Mouse (Mus musculus): Measurements from ENCODE around the gene Slc9a4.

Gene Slc9a4

DNA sequence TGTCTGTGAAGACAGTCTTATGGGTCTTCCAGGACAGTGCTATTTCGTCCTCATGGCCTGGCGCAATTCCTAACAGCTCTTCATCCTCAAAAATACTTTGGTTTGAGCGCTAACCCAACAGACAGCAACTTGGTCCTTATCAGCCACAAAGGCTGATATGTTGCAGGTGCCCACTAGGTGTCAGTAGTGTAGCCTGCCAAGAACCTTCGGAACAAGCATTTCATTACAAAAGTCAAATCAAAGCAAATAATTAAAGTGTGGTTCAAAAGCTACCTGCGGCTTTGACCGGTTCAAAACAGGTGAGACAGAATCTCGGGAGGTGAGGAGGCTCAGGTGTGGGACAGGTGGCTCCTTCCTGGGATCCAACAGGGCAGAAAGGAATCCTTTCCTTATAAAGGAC is at the start of gene Slc9a4:
Gene Slc9a4 (plus strand): TSS at position 298 of the 400 bp plus-strand sequence.
- in situ Hi-C loops (cut with MboI, MseI): loop anchor here (5.0 kb wide), 1 partner anchor 188 kb away; no protein-coding TSS in a partner anchor

DNA sequence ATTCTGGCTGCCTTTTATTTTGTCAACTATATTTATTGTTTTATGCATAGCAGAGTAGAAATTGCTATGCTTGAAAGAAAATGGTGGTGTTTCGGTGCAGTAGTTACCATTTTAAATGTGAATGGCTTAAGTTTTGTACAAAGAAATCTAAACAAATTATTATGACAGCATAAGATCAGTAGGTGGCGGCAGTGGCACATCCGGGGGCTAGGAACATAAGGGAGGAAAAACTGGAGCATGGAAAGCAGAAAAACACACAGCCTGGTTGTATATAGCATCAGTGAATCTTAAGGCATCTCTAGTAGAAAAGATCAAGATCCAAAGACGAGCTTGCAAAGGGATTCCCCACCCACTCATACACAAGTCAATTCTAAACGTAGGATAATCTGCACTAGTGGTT is 42.3 kb upstream of the Slc9a4 start:
- in situ Hi-C loops (cut with MboI, MseI): loop anchor here (5.0 kb wide), 1 partner anchor 45 kb away; no protein-coding TSS in a partner anchor

DNA sequence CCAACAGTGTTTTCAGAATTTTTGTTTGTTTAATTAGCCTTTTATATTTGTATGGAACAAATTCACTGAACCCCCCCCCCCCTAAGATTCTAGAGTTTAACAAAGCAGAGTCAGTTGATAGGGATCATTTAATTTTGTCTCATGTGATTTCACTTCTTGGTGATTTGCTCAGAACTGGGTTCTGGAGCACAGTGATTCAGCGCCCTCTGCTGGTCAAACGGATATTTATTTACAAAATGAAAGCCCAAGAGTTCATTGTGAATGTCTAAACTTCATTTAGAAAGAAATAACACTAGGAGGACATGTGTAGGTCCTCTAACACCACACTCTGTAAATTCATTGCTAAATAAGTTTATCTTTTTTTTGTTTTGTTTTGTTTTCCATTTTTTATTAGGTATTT is 35.2 kb upstream of the Slc9a4 start:
- in situ Hi-C loops (cut with MboI, MseI): loop anchor here (5.0 kb wide), 1 partner anchor 162 kb away; no protein-coding TSS in a partner anchor

DNA sequence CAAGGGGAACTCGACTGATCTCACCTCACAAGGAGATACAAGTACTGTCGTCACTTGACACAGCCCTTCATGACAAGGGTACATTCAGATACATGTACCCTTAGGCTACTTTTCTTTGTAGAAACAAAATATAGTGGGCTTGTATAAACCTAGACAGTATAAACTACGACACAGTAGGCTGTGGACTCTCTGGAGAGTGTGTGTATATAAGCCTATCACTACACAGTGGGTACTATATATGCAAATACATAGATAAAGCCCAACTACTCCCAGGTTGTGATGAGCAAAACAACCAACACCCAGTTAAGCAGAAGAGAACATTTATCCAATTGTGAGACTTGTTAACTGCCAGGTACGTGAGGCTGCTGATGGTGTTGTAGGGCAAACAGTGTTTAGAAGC is 33.2 kb upstream of the Slc9a4 start:
- in situ Hi-C loops (cut with MboI, MseI): no loop called here

DNA sequence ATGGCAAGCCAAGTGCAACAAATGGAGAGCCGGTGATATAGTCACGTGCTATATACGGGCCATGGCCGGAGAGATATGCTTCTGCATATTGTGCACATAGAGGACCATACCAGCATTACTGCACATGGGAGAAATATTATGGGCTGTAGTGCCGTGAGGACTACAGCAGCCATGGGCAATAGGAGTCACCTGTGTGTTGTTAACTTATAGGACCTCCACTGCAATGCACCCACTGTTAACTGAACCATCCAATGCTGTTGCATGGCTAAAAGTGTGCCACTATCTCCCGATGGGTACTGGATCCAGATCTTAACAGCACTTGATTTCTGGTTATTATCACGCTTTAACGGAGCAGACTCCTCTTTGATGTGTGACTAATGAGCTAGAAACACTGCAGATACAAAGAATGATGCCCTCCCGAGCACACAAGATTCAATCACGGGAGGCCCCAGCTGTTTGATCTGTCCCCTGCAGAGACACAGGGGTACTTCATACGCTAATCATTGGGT is 32.8 kb upstream of the Slc9a4 start:
- in situ Hi-C loops (cut with MboI, MseI): no loop called here

DNA sequence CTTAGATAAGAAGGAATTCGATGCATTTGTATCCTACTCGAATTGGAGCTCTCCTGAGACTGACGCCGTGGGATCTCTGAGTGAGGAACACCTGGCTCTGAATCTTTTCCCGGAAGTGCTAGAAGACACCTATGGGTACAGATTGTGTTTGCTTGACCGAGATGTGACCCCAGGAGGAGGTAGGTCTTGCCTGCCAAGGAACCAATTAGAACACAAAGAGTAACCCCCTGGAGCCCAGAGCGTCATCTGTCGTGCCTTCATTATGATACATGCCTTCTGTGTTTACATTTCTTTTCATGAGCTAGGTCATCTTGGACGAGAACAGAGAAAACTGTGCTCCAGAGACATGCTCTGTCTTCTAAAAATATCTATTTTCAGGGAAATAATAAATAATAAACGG is 32.1 kb upstream of the Slc9a4 start:
- in situ Hi-C loops (cut with MboI, MseI): no loop called here

DNA sequence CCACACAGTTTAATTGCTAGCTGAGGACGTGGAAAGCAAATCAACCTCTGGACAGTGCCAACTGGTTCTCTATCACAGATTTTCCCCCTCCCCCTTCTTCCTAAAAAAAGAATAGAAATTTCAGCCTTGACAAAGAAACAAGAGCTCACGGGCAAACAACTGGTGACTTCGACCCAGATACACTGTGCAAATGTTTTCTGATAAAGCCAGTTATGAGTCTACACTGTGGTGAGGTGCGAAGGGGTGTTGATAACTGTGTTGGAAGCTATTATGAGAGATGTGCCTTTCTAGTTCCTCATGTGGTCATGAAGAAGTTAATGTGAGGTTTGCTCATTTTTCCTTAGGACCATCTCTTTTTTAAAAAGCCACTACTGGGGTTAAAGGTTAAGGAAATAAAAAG is 10.5 kb upstream of the Slc9a4 start:
- in situ Hi-C loops (cut with MboI, MseI): no loop called here

DNA sequence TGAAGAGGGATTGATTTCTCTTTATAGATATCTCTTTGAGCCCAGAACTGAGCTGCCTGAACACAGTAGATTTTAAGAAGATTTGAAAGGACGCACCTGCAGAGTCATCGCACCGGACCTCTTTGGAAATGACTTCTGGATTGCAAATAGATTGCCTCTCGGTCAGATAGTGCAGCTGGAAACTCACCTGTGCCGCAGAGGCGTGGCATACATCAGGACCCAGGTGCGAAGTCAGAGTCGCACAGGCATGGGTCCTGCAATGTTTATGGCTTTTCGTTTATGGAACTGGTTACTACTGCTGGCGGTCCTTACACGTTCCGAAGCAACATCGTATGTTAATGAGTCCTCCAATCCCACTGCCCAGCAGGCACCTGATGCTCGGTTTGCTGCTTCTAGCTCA is 388 bp downstream of the Slc9a4 start:
- in situ Hi-C loops (cut with MboI, MseI): loop anchor here (5.0 kb wide), 1 partner anchor 187 kb away; no protein-coding TSS in a partner anchor

DNA sequence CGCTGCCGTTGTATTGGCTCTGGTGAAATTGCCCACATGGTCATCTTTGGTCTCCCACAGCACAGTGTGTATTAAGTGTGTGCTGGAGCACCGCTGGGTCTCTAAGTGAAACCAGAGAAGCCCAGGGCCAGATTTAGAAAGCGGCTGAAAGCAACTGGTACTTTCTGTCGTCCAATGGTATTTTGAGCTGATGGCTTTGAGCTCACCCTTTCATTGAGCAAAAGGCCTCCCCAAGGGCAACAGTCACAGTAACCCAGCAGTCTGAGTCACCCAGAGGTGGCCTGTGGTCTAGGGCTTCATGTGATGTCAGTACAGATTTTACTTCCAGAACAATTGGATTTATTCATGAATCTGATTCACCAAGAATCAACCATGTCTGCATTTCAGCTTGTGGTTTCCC is 6.9 kb downstream of the Slc9a4 start:
- in situ Hi-C loops (cut with MboI, MseI): no loop called here

DNA sequence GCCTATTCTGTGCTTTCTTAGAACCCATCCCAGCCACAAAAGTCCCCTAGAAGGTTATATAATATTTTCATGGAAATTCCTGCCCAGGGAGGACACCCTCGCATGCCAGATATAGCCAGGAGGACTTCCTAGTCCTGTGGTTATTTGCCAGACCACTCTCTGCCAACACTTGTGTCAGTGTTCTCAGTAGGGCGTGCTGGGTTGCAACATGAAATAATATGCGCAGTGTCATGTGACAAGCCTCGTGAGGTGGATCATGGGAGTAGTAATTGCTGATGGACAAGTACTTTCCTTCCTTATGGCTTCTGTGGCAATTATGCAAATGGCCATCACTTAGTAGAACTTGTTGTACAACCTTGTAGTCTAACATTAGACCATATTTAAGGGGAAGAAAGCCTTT is 11.1 kb downstream of the Slc9a4 start:
- in situ Hi-C loops (cut with MboI, MseI): no loop called here

DNA sequence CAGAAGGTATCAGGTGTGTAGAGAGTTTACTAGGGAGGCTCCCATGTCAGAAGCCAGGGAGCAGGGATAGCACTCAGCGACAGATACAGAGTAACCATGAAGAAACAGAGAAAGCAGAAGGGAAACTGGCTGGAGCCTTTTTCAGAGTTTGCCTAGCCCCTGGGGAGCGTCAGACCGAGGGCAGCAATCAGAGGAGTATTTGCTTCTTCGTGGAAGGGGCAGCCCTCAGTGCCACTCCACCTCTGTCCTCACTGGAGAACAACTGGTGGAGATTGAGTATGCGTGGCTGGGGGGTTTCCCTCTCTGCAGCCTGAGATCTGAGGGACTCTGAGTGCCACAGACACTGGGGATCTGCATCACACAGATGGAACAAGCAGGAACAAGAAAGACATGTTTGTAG is 17.9 kb downstream of the Slc9a4 start:
- in situ Hi-C loops (cut with MboI, MseI): loop anchor here (5.0 kb wide), 1 partner anchor 94 kb away; no protein-coding TSS in a partner anchor

DNA sequence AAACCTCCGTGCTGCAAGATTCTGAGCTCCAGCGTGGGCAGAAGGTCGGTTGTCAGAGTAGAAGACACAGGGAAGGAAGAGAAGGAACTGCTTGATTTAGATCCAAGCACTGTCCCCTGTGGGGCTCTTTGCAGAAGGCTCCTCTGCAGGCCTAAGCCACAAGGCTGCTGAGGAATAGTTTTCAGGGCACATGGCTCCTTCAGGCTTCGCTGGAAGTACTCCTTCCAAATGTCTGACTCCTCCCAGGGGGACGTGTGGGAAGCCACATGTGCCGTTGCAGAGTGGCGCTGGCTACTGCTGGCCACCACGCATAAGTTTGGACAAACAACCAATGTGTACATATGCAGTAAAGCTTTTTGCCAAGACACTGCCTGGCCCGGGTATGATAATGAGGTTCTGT is 19.8 kb downstream of the Slc9a4 start:
- in situ Hi-C loops (cut with MboI, MseI): loop anchor here (5.0 to 25.0 kb wide), 2 partner anchors 93 to 1838 kb away; no protein-coding TSS in a partner anchor

DNA sequence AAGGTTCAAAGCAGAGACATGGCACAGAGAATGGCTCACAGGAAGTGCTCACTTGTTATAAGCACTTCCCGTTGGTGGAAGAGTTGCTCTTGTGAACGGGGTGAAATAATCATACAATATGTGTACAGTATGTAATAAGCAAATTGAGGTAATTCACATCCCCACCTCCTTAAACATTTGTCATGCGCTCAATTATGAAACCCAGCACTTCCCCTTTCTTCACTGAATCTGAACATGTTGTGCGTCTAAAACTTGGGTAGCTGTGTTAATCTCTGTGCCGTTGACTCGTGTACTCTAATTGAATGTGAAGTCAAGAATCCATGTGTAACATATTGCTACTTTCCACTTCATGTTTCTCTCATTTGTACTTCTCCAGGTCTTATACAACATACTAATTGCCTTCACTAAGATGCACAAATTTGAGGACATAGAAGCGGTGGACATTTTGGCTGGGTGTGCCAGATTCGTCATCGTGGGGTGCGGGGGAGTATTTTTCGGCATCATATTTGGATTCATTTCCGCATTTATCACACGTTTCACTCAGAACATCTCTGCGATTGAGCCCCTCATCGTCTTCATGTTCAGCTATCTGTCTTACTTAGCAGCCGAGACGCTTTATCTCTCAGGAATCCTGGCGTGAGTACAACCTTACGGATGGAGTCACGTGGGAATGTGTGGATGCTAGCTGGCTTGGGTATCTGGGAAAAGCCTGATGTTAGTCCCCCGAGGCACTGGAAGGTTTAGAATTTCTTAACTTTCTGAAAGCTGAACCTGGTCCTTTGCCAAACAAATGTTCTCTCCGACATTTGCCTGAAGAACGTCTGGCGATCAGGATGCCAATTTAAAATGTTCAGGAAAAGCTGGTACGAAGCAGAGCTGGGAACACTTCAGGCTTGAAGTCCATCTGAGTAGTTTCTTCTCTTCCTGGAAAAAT is 20.8 kb downstream of the Slc9a4 start:
- in situ Hi-C loops (cut with MboI, MseI): loop anchor here (25.0 kb wide), 1 partner anchor 1837 kb away; no protein-coding TSS in a partner anchor

DNA sequence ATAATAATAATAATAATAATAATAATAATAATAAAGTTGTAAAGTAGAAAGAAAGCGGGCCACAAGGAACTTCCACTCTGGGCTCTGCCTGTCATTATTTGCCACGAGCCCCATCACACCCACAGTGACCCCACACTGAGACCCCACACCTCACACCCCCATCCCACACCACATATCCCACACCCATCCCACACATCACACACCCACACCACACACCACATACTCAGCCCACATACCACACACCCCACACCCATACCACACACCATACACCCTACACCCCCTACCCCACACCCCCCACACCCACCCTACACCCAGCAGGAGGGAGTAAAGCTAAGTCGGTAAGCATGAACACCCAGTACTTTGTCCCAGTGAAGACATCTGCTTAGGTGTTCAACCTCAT is 21.6 kb downstream of the Slc9a4 start:
- in situ Hi-C loops (cut with MboI, MseI): loop anchor here (25.0 kb wide), 1 partner anchor 1836 kb away; no protein-coding TSS in a partner anchor

DNA sequence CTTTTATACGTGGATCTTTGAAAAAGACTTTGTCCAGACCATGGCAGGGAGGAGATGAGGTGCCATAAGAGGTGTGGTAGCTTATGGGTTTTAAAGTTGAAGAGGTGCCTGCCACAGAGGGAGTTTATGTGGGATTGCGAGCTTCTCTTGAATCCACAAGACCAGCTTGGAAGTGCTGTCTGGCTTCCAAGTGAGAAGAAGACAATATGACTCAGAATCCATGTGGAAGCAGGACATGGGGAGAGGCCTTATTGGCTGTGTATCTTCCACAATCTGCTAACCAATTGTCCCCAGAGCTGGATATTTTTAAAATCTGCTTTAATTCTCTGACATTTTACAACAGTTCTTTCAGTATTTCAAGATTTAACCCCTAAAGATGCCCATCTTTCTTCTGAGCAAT is 33.3 kb downstream of the Slc9a4 start:
- in situ Hi-C loops (cut with MboI, MseI): loop anchor here (25.0 kb wide), 1 partner anchor 1824 kb away; no protein-coding TSS in a partner anchor

DNA sequence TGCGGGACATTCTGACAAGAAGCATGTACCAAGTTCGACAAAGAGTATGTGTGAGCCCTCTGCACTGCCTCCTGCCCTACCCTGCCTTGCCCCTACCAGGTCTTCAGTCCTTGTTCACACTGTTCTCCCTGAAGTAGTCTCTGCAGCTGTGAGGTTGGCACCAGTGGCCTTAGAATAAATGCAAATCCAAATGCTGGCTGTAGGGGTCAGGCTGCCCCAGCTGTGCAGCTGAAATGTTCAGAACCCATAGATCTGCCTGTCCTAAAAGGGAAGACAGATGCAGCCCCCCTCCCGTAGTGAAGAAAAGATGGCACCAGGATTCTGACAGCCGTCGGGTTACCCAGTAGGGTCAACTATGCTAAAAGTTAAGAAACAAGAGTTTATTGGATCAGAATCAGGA is 39.2 kb downstream of the Slc9a4 start:
- in situ Hi-C loops (cut with MboI, MseI): loop anchor here (25.0 kb wide), 1 partner anchor 1818 kb away; no protein-coding TSS in a partner anchor

DNA sequence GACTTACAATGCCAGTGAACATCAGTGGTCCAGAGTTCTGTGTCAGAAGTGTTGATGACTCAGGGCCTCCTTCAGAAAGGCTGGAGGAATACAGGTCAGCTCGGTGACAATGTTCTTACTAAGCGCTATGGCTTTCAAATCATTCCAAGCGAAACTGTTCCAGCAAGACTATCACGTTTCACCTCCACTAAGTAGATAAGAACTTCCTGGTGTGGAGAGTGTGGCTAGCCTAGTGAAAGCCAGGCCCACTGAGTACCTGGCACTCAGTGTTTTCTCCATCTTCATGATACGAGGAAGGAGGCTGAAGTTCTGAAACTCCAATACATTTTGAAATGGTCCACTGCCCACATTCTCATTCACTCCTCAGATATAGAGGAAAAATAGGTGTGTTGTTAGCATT is 40.0 kb downstream of the Slc9a4 start:
- in situ Hi-C loops (cut with MboI, MseI): loop anchor here (25.0 kb wide), 1 partner anchor 1817 kb away; no protein-coding TSS in a partner anchor

DNA sequence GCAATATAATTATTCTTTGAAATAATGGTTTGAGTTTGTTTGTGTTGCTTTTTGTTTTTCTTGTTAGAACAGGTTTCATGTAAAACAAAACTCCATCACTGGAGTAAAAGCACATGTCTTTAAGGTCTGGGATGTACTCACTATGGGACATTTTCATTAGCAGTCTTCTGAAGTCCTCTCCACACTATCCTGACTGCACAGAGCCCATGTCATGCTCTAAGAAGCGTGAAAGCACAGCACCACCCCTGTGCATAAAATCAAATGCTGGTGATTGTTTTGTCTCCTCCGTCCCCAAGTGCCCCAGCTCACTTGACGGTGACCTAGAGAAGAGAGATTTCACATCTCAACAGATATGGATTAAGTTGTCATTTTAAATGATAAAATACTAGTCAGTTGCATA is 45.1 kb downstream of the Slc9a4 start:
- in situ Hi-C loops (cut with MboI, MseI): loop anchor here (25.0 kb wide), 1 partner anchor 1812 kb away; no protein-coding TSS in a partner anchor

DNA sequence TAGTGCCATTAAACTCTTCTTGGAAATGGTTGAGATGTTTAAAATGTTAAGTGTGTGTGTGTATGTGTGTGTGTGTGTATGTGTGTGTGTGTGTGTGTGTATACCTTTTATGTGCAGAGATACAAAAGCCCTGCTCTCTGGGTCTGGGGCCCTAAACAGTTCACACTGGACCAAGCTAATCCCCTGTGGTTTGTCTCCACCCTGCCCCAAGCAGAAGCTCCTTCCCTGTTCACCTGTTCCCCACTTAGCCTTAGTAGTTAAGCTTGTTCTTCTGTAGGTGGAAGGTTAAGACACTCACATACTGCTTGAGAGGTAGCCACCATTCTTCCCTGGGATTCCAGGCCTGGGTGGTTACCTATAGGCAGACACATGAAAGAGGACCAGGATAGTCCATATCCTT is 47.1 kb downstream of the Slc9a4 start:
- in situ Hi-C loops (cut with MboI, MseI): no loop called here

DNA sequence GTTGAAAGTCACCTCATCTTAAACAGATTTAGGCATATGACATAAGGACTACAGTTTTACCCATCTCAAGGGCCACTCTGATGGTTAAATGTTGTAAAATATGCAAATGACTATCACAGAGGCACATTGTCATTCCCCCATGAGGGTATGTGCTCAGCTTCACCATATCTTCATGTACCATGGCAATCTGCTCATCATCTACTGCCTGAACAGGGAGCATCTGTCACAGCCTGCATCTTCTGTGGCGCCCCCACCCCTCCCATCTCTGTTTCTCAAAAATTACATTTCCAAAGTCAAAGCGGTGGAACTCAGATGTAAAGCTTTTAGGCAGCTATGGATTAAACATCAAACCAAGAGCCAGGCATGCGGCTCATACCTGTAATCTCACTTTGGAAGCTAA is 48.6 kb downstream of the Slc9a4 start:
- in situ Hi-C loops (cut with MboI, MseI): no loop called here

DNA sequence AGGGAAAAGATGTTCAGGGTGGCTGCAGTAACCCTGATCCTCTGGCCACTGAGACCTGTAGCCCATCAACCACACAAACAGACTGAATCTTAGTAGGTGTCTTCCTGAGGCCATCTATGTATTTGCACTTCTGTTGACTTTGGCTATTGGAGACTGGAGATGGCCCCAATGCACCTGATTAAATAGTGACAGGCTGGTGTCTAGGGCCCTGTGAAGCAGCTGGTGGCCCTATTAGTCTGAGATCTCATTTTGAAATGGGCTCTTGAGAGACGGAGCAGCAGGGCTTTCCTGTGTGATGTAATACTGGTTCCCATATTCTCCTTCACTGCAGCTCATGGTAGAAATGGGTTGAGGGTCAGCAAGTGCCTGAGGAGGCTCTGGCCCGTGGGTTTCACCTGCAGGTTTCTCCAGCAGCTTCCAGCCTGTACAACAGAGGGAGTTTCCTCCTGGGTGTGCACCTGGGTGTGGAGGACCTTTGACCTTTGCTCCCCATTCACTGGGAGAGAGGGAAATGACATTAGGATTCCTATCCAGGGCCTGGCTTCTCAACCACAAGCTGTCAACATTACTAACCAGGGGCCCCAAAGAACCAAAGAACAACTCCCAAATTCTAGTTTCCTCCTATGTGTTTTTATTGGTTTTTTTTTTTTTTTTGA is 52.7 kb downstream of the Slc9a4 start:
- in situ Hi-C loops (cut with MboI, MseI): no loop called here

DNA sequence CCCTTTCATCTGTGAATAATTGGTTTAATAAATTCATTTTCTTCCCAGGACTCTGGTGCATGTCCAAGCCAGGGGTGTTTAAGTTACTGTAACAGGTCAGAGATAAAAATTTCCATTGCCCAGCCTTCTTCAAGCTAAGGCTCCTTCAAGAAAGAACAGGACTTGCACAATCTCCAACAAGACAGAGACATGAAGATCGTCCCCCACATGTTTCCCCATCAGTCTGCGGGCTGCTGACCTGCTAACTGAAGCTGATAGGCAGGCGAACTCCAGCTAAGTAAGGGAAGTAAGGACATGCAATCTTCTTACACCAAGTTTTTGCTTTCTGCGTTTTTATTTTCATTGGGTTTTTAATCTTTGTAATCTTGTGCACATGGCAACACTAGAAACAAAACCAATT is 54.7 kb downstream of the Slc9a4 start:
- in situ Hi-C loops (cut with MboI, MseI): no loop called here
